Mouse (Mus musculus): ENCODE measurements around the gene Klhl21.

The Klhl21 gene

DNA sequence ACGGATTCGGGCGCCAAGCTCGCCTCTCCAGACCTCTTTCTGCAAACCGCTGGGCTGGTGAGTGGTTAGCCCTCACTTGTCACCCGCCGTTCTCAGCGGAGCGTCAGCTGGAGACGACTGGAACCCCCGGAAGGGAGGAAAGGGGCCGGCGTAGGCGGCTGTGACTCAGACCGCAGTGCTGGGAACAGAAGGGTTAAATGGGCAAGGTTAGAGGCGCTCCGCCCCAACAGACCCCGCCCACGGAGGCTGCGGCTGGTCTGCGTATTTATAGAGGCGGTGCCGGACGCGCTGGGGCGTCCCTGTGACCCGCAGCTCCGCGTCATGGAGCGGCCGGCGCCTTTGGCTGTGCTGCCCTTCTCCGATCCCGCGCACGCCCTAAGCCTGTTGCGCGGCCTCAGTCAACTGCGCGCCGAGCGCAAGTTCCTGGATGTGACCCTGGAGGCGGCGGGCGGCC is at the start of gene Klhl21:
Gene Klhl21 (plus strand): TSS at position 182 of the 454 bp plus-strand sequence.
- DNase-seq (ENCODE audit: low spot score in 2 of 2): peak; percentile 92 to 94

- DNase-seq (ENCODE audit: low spot score in 2 of 2): no peak
These were observed 48.6 kb upstream of the Klhl21 start for GRCm38 (mm10) chr4:151959849-151960512.

- DNase-seq (ENCODE audit: low spot score in 2 of 2): no peak
These were observed 48.1 kb upstream of the Klhl21 start for GRCm38 (mm10) chr4:151960513-151960854.

GRCm38 (mm10) chr4:151962817-151963216 is 45.8 kb upstream of the Klhl21 start:
- no peak for DNase-seq (ENCODE audit: low spot score in 2 of 2)

DNA sequence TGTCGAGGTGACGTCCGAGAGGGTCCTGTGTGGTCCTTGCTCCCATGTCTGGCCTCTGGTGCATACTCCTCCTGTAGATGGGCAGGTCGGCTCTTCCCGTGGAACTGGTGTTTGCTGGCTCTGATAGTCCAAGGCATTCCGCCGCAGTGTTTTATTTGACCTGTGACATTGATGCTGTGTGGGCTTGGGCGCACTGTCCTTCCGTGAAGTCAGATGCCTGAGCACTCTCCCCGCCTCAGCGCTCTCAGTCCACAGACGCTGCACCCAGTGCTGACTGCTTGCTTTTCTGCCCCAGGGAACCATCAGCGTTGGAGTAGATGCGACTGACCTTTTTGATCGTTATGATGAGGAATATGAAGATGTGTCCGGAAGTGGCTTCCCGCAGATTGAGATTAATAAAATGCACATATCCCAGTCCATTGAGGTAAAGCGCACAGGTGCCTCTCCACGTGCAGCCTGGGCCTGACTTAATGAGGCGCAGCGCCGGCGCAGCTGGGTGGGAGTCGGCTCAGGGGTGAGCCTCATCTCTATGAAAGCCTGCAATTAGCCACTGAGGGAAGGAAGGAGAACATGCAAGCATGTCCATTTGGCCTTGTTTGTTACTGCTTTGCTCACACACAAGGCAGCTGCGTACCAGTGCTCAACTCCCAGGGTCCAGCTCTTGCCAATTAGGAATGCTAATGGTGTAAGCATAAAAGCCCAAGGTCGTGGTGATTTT is 40.2 kb upstream of the Klhl21 start:
- DNase-seq (ENCODE audit: low spot score in 2 of 2): no peak

DNA sequence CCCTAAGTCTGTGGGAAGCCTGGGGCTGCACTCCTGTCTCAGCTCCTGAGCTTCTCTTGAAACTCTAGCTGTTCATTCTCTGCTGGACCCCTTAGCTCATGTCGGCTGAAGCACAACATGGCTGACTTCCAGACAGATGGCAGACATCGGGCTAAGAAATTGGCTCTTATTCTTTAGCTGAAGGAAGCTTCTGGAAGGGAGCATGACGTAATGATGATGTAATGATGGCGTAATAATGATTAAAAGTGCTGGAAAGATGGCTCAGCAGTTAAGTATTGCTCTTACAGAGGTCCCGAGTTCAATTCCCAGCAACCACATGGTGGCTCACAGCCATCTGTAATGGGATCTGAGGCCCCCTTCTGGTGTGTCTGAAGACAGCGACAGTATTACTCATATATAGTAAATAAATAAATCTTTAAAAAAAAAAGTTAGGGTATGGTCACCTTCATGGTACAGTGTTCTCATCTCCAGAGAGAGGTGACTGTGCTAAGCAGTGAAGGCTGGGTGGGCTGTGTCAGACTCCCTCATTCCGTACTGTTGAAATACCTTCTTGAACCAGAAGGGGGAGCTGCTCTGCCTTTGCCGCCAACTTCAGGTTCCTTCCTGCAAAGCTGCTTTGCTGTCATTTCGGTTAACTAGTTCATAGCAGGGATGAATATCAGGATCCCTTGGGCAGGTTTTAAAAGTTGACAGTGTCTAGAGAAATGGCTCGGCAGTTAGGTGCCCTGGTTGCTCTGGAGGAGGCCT is 36.2 kb upstream of the Klhl21 start:
- peak in 1 of 2 experiments; percentile 41 for DNase-seq (ENCODE audit: low spot score in 2 of 2)

DNA sequence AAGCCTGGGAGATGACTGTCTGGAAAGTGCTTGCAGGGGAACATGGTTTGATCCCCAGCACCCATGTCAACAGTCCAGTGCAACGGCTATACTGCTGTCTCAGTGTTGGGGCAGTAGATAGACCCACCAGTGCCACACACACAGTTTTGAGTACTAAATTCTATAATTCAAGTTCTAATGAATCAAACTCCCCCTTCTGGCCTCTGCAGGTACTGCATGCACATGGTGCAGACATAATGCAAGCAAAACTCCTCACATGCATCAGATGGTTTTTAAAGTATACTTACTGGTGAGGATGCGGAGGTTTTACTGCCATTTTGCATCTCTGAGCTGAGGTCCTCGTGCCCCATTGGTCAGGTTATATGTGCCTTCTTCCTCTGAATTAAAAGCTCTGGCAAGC is 33.2 kb upstream of the Klhl21 start:
- no peak for DNase-seq (ENCODE audit: low spot score in 2 of 2)

- peak; percentile 92 for DNase-seq (ENCODE audit: low spot score in 2 of 2)
These were observed 30.9 kb upstream of the Klhl21 start for GRCm38 (mm10) chr4:151977748-151978147.

DNA sequence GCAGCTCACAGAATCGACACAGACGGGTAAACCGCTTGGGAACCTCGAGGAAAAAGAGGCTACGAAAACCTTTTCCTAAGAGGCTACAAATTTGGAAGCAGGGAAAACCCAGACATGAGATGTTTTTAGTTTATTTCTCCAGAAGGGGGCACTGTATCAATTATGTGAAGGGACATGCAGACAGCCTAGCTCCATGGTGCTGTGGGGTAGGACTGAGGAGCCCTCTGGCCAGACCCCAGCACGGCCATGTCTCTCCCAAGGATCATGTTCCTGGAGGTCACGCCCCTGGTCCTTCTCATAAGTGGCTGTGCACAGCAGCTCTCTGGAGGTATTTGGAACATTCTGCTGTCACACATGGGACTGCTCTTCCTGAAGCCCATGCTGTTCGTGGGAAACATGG is 27.9 kb upstream of the Klhl21 start:
- DNase-seq (ENCODE audit: low spot score in 2 of 2): no peak

DNA sequence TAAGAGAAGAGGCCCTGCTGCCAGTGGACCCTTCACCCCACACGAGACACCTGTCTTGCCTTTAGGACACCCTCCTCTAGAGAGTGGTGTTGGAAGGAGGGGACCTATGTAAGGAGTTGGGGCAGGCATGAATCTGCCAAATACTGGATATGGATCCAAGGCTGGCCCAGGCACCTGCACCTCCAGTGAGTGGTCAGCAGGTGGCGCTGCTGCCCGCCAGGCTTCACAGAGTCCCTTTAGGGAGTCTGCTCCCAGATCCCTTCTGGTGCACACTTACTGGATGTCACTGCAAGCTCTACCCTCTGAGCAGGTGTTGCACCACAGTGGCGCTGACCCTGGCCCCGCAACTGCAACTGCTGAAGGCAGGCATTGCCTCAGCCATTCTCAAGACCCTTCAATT is 27.2 kb upstream of the Klhl21 start:
- DNase-seq (ENCODE audit: low spot score in 2 of 2): peak; percentile 79 to 90

DNA sequence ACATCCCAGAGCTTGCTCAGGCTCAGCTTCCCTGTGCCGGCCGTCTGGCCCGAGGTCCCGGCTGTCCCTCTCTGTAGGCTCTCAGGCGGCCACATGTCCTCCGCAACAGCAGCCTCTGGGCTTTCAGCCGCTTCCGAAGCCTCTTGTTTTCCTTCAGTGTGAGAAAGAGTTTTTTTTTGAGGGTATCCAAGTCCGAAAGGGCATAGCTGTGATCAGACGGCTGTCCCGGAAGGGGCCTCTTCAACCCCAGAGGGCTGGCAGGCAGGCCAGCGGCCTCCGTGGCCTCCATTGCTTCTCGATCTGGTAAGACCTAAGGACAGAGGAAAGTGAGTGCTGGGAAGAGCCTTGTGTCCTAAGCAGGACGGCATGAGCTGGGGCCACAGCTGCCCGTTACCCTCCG is 25.6 kb upstream of the Klhl21 start:
- no peak for DNase-seq (ENCODE audit: low spot score in 2 of 2)

DNA sequence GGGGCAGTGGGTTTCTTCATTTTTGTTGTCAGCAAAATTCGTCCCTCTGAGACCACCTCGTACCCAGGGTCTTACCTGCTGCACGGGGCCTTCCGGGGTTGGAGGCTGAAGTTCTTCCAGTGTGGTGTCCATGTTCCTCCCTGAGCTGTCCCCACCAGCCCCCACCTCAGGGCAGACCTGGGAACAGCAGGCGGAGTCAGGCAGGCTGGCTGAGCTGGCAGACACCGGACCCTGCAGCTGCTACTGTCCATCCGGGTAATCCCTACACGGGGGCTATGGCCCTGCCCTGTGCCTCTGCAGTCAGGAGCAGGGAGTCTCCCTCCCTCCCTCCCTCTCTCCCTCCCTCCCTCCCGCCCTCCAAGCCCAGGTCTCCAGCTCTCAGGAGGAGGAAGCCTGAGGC is 25.0 kb upstream of the Klhl21 start:
- DNase-seq (ENCODE audit: low spot score in 2 of 2): no peak

DNA sequence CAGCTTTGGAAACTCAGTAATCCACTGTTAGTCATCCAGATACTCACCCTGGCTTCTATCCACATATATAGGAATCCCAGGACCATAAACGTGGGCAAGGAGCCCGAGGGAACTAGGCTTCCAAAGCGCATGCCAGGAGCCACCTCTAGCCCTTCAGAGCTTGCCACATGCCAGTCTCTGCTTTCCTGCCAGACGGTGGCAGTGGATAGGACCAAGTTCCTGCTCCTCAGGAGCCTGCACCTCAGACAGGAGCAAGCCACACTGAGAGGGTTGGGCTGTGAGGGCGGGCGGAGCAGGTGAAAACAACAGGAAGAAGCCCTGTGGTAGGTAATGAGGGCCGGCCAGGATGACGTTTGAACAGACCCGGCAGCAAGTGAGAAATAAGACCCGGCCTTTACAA is 22.7 kb upstream of the Klhl21 start:
- no peak for DNase-seq (ENCODE audit: low spot score in 2 of 2)

- no peak for DNase-seq (ENCODE audit: low spot score in 2 of 2)
These were observed 22.0 kb upstream of the Klhl21 start for GRCm38 (mm10) chr4:151986650-151987049.

- no peak for DNase-seq (ENCODE audit: low spot score in 2 of 2)
These were observed 20.6 kb upstream of the Klhl21 start for GRCm38 (mm10) chr4:151988014-151988341.

DNA sequence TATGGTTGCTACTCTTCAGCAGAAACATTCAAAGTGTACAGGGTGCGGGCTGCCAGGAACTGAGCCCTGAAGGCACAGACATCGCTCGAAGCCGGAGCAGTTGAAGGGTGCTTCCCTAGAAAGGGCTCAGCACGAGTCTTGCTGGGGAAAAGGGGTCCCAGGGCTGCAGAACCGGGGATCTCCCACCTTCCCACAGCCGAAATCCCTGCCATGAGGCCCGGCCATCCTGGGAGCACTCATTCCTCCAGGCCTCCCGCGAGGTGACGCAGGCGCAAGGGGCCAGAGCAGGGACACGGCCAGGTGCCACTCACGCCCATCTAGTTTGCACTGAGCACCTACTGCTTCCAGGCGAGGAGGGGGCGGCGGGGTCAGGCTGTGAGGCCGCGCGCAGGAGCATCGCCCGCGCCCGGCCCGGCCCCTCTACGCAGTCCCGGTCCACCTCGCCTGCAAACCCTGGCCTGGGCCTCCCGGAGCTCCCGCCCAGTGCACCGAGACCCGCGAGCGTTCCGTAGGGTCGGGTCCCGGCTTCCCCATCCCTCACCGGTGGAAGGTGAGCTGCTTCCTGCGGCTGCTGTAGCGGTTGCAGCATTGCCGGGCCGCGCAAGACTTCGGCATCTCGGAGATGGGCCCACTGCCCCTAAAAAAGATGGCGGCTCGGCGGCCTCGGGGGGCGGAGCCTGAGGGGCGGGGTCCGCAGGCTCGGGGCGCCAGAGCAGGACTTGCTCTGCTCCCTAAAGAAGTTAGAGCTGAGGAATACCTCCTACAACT is 20.1 kb upstream of the Klhl21 start, which contains the start of gene Thap3:
Gene Thap3 (minus strand): TSS at position 656 of the 768 bp plus-strand sequence.
- DNase-seq (ENCODE audit: low spot score in 2 of 2): peak; percentile 78 to 80

- DNase-seq (ENCODE audit: low spot score in 2 of 2): no peak
These were observed 19.5 kb upstream of the Klhl21 start for GRCm38 (mm10) chr4:151989110-151989488.

DNA sequence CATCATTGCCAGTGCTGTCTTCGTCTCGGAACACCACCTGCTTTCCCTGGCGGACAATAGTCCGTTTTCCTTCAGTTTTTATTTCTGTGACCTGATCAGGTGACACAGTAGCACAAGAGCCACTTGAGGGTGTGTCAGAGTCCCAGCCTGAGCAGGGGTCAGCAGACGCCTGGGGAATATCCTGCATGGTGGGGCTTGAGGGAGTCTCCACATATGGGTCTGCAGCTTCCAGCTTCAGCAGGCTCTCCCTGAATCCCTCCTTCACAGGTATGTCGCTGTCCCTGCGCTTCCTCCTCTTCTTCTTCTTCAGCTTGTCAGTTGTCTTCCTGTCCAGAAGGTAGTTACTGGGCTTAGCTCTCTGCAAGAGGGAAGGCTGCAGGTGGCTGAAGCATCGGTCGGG is 16.5 kb upstream of the Klhl21 start:
- DNase-seq (ENCODE audit: low spot score in 2 of 2): no peak

DNA sequence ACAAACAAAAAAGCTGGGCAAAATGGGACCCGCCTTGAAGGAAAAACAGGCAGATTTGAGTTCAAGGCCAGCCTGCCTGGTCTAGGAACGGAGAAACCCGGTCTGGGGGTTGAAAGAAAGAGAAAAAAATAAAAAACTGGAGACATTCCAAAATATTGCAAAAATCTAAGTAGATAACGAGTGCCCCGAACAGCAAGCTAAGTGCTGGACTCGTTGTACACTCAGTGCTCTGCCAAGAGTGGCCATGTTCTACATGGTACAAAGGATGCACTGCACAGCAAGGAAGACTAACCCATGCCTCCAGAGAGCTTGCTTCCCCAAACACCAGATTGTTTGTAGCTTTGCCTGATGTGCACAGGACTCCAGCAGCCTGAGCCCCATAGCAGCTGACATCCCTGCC is 15.6 kb upstream of the Klhl21 start:
- no peak for DNase-seq (ENCODE audit: low spot score in 2 of 2)

DNA sequence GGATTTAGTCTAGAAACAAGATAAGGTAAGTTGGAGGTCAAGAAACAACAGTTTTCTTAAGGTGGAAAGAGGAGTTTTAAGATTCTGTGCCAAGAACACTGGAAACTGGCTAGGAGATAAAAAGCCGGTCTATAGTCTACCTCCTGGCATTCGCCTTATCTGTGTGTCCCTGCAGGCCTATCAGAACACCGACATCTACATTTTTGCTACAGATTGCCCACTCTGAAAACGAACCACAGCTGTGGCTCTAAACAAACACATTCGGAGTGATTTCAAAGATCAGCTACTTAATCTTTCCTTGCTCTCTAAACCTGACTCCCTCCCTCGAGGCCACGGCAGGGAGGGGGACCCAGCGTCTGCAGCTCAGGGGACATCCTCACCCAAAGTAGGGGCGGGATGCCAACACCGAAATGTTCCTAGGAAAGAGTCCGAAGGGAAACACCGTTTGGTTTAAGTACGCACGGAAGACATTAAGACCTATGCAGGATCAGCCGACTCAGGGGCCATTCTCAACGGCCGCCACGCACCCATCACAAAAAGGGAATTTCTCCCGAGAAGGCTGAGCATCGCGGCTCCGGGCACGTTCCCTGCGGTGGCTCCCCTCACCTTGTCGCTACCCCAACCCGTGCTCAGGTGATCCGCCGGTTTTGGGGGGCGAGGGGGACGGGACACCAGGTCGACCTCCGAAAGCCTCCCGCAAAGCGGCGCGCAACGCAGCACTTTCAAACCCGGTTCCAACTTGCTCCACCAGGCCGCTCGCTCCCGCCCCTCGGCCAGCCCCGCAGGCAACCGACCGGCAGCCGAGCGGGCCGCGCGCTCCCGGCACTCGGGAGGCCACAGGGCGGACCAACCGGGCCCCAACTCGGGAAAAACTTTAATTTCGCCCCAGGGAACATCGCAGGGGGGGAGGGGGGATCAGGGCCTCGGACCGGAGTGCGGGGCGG is 14.1 kb upstream of the Klhl21 start:
- DNase-seq (ENCODE audit: low spot score in 2 of 2): no peak

Measured in frontal cortex, postnatal 36 days (tissue).